Mouse (Mus musculus) monocyte, adult 59 days (primary cell): ENCODE data around the gene Nsmce4a. TPM values are rescaled to one million over a fixed set of nuclear protein-coding genes. Genes with fewer than 3 reads are reported as not detected.

Experiments
- total RNA-seq, 2 experiments: library from RNA; stranded (reverse); gene quantifications; one replicate each; pipeline ENCODE4 v1.2.4; 2023

Nsmce4a gene
- total RNA-seq = 10 to 100 TPM; 55.0 to 59.4 TPM

DNA sequence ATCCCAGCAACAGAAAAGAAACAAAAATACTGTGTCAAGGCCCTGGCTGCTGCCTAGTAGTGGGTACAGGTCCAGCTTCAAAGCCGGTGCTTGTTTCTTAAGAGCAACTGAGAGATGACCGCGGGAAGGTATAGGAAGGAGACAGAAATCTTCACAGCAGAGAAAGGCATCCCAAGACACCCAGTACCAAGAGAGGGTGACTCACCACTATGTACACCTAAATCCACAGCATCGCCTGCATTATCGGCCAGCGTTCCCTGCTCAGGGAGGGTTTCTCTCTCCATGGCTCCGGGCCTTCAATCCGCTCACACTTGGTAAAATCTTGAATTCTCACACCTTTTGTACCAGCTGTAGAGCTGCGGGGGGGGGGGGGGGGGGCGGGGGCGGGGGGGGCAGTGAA lies at the start of gene Nsmce4a:
TSS of gene Nsmce4a (minus strand) at position 298 of the 400 bp plus-strand sequence.

DNA sequence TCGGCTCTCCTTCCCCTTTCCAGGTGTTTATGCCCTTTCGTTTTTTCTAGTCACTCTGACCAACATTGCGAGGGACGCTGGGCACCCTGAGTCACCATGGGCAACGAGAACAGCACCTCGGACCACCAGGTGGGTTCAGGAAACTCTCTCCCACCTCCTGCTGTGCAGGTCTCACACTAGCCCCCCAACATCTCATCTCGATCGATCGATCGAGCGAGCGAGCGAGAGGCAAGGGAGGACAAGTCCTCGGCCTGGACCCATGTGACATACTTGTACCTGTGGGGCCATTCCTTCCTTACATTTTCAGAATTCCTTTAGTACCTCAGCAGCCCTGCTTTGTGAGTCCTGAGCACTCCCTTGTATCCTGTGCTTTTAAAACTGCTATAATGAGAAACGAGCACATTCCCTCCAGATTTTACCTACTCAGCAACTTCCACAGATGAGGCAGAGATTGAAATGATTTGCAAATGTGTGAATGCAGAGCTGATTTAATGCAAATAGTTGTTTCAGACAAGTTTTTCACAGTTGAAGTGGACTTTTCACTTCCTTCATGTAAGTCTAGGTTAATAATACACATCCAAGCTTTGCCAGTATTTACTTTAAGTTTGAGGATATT lies 4.6 kb upstream of the Nsmce4a start, which contains the start of gene Tacc2:
TSS of gene Tacc2 (plus strand) at position 51 of the 616 bp plus-strand sequence.

DNA sequence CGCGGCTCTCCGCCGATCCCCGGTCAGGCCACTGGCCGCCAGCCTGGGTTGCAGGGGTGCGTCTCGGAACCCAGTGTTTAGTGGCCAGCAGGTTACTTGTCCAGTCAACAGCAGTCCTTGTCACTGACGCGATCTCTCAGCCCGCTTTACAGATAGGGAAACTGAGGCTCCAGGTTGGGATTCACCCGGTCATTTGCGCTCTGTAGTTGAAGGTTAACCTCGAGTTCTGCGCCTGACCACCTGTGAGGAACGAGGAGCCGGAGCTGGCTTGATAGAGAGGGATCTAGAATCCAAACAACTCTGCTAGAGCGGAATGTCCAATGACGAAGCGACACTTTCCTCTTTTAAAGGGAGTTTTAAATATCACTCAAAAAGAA lies 52.9 kb downstream of the Nsmce4a start, which contains the start of gene Ate1:
TSS of gene Ate1 (minus strand) at position 321 of the 377 bp plus-strand sequence.

Other genes with a start within 250 kb of the Nsmce4a start
- gene Ate1, start 52.7 kb downstream of the Nsmce4a start, total RNA-seq = 10 to 100 TPM; 34.0 to 38.7 TPM
- 1 to 10 TPM; 2.4 to 3.1 TPM for gene Tacc2, start 4.3 kb upstream of the Nsmce4a start, total RNA-seq
- gene Btbd16, start 201.0 kb upstream of the Nsmce4a start, total RNA-seq = not detected